Mouse (Mus musculus): ENCODE measurements around the gene Nr2e3.
"Not testable (repeated sequence)": the region's sequence is repeated elsewhere in the genome, so short reads cannot be mapped to it uniquely, and the experiment has no call there.

The Nr2e3 gene

DNA sequence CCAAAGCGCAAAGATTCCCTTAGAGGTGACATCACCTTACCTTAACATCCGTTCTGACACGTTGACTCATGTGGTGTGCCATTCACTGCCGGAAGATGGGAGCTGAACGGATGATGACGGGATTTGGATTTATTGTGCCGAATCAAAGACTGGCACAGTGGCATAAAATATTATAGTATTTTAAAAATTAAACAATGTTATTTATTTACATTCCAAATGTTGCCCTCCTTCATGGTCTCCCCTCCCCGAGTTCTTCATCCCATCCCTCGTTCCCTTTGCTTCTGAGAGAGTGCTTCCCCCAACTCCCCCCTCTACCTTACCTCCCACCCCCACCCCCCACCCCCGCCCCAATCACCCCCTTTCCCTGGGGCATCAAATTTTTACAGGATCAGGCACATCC is at the start of gene Nr2e3:
TSS of gene Nr2e3 (minus strand) at position 101 of the 400 bp plus-strand sequence.
- DNase-seq = no peak

DNA sequence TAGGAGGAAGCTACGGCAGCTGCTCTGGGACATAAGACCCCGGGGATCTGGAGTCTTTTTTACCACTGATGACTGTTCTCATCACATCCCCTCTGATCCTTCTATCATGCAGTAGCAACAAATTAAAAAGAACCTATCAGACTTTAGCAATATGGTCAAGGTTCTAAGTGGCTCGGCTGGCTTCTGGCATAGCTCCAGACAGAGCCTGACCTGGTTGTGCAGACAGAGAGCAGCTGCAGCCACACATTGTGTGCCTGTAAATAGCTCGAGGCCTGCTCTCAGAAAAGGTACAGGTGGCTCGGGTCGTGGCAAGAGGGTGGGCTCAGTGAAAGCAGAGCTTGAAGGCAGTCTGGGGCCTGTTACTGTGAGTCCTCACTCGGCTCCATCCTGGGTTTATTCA is 48.5 kb upstream of the Nr2e3 start:
- DNase-seq = peak; percentile 11 to 13

DNA sequence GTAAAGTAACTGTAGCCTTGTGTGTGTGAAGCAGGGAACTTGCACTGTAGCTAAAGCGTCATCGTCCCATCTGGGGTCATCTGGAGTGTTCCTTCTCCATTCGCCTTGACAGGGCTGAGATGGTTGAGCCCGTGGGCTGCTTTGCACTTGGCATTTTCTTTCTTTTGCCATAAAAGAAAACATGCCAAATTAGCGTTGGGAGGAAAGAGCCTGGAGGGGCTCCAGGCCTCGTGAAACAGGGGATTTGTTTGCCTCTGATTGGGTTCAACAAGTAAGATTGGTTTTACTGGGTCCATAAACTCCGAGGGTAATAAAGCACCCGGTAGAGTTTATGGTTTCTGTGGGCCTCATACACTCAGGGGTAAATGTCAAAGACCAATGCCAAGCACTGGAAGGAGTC is 41.9 kb upstream of the Nr2e3 start:
- no peak for DNase-seq

GRCm38 (mm10) chr9:60001444-60001843 is 41.0 kb upstream of the Nr2e3 start:
- no peak for DNase-seq

- DNase-seq = no peak
These were observed 37.3 kb upstream of the Nr2e3 start for GRCm38 (mm10) chr9:59997725-59998124.

GRCm38 (mm10) chr9:59991407-59991806 is 30.9 kb upstream of the Nr2e3 start:
- no peak for DNase-seq

GRCm38 (mm10) chr9:59989864-59990263 is 29.4 kb upstream of the Nr2e3 start:
- DNase-seq = peak; percentile 45 to 60

GRCm38 (mm10) chr9:59985900-59986572 is 25.6 kb upstream of the Nr2e3 start:
- DNase-seq = no peak

DNA sequence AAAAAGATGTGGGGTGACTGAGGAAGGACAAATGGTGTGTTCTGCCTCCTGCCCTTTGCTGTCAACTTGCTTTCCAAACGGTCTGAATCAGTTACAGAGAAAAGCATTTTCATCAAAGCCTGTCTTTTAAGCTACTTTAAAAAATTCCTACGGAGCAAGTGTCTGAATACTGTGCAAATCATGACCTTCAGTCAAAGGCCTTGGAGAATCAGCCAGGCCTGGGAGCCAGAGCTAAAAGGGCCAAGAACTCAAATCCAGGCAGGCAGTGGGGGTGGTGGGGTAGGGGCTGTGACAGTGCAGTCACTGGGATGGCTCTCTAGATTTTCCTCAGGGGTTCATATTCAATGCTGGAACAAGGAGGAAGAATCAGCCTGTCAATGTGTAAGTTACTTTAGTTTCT is 20.7 kb upstream of the Nr2e3 start:
- DNase-seq = no peak

- DNase-seq = no peak
These were observed 10.8 kb upstream of the Nr2e3 start for GRCm38 (mm10) chr9:59971263-59971662.

- peak; percentile 54 to 56 for DNase-seq
These were observed 8.9 kb upstream of the Nr2e3 start for GRCm38 (mm10) chr9:59969383-59969782.

- DNase-seq = no peak
These were observed 4.6 kb upstream of the Nr2e3 start for GRCm38 (mm10) chr9:59965046-59965445.

DNA sequence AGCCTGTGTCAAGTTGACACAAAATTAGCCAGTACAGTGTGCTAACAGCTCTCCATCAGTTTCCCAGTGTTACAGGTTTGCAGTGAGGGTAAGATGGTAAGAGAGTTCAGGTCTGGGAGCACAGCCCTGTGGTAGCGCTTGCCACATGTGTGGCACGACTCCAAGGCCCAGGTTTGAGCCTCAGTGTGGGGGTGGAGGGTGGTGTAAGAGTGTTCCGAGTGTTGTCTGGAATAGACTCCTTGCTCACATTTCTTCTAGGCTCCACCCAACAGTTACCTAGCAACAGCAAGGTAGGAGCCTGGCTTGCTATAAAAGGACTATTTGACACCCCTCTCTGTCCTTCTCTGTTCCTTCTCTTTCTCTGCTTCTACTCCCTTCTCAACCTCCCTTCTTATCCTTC is 3.9 kb upstream of the Nr2e3 start:
- no peak for DNase-seq

DNA sequence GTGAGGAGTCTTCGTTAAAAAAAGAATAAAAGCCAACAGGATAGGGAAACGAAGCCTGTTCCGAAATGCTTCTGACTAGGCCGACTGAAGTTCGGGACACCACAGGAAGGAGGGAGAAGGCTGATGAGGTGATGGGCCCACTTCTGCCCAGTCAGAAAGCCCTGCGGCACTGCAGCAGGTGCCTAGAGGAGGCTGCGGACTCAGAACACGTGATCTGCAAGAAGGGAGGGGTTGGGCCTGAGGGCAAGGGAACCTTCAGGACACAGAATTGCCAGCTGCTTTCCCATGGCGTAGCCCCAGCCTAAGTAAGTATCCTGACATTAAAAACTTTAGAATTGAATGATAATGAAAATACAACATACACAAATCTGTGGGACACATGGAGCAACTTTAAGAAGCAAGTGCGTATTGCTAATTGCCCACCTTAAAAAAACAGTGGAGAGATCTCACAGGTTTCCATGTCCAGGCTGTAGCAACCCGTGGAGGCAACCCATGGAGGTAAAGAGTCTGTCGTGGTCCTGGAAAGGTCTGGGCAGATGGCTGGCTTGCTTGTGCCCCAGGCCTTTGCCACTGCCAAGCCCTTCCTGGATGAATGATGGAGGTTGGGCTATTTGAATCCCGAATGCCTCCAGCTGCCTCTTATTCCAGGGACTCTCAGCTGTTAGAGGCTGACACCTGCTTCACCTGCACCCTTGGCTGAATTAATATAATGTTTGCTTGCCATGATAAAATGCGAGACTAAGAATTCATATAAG is 919 bp upstream of the Nr2e3 start:
- DNase-seq = peak; percentile 8 to 12

GRCm38 (mm10) chr9:59959276-59959675 is 1.2 kb downstream of the Nr2e3 start:
- DNase-seq = peak; percentile 60 to 65

DNA sequence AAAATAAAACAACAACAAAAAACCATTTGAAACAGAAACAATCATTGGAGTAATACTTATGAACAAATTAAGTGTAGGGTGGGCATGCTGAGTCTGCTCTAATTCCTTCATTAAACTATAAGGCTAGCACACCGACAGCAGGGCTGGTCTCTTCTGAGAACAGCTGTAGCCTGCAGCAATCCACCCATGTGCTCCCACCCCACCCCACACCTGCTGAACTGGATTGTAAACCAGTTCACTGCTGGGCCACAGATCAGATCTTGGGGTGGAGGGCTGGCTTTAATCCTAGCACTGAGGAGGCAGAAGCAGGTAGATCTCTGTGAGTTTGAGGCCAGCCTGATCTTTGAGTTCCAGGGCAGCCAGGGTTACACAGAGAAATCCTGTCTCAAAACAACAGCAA is 2.3 kb downstream of the Nr2e3 start:
- not testable (repeated sequence) for DNase-seq

GRCm38 (mm10) chr9:59956496-59956895 is 4.0 kb downstream of the Nr2e3 start:
- no peak for DNase-seq

GRCm38 (mm10) chr9:59955692-59956091 is 4.8 kb downstream of the Nr2e3 start:
- DNase-seq = no peak

DNA sequence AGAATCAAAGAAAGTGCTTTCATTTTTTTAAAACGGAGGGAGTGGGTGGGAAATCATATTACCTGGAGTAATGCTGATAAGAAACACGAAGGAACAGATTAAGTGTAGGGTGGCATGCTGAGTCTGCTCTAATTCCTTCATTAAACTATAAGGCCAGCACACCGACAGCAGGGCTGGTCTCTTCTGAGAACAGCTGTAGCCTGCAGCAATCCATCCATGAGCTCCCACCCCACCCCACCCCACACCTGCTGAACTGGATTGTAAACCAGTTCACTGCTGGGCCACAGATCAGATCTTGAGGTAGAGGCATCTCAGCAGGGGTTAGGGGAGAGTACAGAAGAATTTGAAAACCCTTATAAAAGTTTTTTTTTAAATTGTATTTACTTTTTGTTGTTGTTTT is 5.3 kb downstream of the Nr2e3 start:
- DNase-seq = no peak

DNA sequence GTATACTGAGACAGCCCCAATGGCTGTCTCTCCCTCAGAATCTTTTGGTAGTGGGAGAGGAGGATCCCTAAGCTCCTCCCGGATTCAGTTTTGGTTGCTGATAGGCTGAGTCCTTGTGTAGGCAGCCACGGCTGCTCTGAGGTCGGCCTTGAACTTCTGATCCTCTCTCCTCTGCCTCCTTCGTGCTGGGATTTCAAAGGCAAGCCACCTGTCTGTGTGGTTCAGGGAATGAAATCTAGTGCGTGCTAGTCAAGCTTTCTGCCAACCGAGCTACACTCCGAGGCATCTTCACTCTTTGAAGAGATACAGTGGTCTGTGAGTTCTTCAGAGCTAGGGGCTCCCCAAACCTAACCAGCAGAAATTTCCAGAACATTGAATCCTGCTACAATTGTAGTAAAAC is 6.9 kb downstream of the Nr2e3 start:
- no peak for DNase-seq

DNA sequence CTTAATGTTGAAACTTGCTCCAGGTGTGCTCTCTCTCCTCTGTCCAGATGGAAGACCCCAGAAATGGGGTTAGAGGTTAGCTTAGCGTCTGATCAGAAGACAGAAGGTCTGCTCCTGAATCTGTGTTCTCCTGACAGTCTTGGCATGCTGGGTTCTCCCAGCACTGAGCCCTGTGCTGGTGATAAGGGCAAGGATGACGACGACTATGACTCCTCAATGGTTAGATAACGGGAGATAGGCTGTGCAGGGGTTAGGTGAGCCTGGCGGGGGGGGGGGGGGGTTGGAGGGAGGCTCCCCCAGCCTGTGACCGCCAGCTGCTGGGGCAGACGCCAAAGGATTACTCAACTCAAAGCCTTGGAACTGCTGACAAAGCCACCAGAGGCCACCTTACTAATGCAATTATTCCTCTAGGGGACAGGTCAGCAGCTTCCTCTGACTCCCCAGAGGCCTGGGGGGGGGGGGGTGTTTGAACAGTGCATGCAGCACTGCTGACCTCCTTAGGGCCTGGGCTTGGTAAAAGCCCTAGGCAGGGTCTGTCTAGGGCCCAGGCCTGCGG is 7.9 kb downstream of the Nr2e3 start:
- DNase-seq = no peak

DNA sequence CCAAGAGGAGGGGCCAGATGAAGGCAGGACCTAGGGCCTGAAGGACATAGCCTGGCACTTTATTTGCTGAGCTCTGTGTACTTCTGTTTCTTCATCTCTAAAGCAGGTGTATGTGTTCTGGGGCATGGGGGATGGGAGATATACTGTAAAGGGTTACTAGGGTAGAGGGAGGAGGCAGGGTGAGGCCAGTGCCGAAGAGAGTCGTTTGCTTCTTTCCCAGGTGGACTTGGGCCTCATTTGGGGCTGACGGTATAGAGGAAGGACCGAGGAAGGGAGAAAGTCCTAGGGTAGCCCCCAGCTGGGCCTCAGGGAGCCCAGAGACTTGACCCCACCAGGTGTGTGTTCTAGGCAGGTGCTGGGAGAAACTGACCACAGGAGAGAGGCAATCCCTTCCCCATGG is 8.5 kb downstream of the Nr2e3 start:
- no peak for DNase-seq

GRCm38 (mm10) chr9:59951001-59951750 is 9.3 kb downstream of the Nr2e3 start:
- DNase-seq = no peak

Measured in cerebellum, postnatal 36 days (tissue).